Mouse (Mus musculus) CD4-positive, CD25-positive, alpha-beta regulatory T cell (primary cell): ENCODE measurements around the gene Olfr114. TPM values are rescaled to one million over a fixed set of nuclear protein-coding genes. Genes with fewer than 3 reads are reported as not detected.

Experiments
- polyA plus RNA-seq: library from polyadenylated mRNA; unstranded; fragments of 100-300 nt; shearing (Covaris generic); gene quantifications from one replicate; pipeline ENCODE4 v1.2.1, GENCODE M21; 2017

Olfr114 gene
- polyA plus RNA-seq = not detected

DNA sequence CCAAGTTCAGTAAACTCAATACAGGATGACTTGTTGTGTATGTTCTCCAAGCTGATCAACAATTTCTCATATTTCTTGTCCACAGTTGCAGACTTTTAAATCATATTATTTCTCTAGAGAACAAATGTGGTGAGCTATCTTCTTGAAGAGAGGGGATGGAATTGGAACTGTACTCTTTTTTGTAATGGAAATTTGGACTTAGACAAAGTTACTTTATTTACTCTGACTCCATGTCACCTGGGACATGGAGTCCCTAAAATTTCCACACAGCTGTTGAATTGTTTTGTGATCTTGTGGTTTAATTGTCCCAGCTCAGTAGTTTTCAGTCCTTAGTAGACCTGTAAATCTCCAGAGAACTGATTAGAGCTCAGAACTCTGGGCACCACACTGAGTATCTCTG, at the start of gene Olfr114:
Olfr114 (minus strand) TSS at position 101 of the 400 bp plus-strand sequence.

DNA sequence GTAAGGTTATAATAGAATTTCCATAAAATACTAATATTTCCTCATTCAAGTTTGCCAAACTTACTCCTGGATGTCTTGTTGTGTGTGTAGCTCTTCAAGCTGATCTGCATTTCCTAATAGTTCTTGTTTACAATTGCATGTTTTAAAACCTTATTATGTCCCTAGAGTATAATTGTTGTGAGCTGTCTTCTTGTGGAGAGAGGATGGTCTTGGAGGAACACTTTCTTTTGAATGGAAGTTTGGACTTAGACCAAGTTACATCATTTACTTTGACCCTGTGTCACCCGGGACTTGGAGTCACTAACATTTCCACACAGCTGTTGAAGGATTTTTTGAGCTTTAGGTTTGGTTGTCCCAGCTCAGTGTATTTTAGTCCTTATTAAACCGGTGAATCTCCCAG, 34.5 kb upstream of the Olfr114 start, which contains the start of the genes Olfr115 and Olfr116:
Olfr115 (minus strand) TSS at position 101 of the 400 bp plus-strand sequence.
Olfr116 (minus strand) TSS at position 191 of the 400 bp plus-strand sequence.

DNA sequence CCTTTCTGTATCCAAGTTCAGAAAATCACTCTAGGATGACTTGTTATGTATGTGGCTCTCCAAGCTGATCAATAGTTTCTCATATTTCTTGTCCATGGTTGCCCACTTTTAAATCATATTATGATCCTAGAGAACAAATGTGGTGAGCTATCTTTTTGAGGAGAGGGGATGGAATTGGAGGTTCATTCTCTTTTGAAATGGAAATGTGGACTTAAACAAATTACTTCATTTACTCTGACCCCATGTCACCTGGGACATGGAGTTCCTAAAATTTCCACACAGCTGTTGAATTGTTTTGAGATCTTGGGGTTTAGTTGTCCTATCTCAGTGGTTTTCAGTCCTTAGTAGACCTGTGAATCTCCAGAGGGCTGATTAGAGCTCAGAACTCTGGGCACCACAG, 15.0 kb downstream of the Olfr114 start, which contains the start of gene Olfr113:
Olfr113 (minus strand) TSS at position 101 of the 400 bp plus-strand sequence.

DNA sequence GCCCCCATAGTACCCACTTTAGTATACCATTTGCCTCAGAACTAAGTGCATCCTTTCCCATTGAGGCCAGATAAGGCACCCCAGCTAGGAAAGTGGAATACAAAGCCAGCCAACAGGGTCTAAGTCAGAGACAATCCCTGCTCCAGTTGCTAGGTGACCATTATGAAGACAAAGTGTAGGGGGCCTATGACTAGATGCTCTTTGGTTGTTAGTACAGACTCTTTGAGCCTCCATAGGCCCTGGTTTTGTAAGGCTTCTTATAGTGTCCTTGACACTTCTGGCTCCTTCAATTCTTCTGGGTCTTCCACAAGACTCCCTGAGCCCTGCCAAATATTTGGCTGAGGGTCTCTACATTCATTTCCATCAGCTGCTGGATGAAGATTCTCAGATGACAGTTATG, 23.2 kb downstream of the Olfr114 start, which contains the start of gene Olfr112:
Olfr112 (minus strand) TSS at position 101 of the 400 bp plus-strand sequence.

Other genes with a start within 250 kb of the Olfr114 start
- gene Olfr104-ps, start 233.2 kb downstream of the Olfr114 start, polyA plus RNA-seq = not detected
- gene Olfr105-ps, start 213.7 kb downstream of the Olfr114 start, polyA plus RNA-seq = not detected
- gene Olfr106-ps, start 202.3 kb downstream of the Olfr114 start, polyA plus RNA-seq = not detected
- 0.05 TPM for gene Olfr107, start 193.5 kb downstream of the Olfr114 start, polyA plus RNA-seq
- gene Olfr108, start 147.3 kb downstream of the Olfr114 start, polyA plus RNA-seq = not detected
- 0.11 TPM for gene Olfr109, start 133.8 kb downstream of the Olfr114 start, polyA plus RNA-seq
- 0.36 TPM for gene H2-M2, start 109.2 kb downstream of the Olfr114 start, polyA plus RNA-seq
- not detected for gene Olfr110, start 100.3 kb downstream of the Olfr114 start, polyA plus RNA-seq
- not detected for gene Olfr111, start 84.7 kb downstream of the Olfr114 start, polyA plus RNA-seq
- gene Olfr112, start 23.3 kb downstream of the Olfr114 start, polyA plus RNA-seq = not detected
- gene Olfr113, start 15.1 kb downstream of the Olfr114 start, polyA plus RNA-seq = not detected
- not detected for gene Olfr115, start 34.4 kb upstream of the Olfr114 start, polyA plus RNA-seq
- not detected for gene Olfr116, start 34.5 kb upstream of the Olfr114 start, polyA plus RNA-seq
- 0.07 TPM for gene Olfr117, start 71.0 kb upstream of the Olfr114 start, polyA plus RNA-seq
- 0.10 TPM for gene Olfr118, start 74.2 kb upstream of the Olfr114 start, polyA plus RNA-seq
- not detected for gene Olfr119, start 103.8 kb upstream of the Olfr114 start, polyA plus RNA-seq
- gene Olfr120, start 129.1 kb upstream of the Olfr114 start, polyA plus RNA-seq = not detected
- not detected for gene Olfr121, start 156.1 kb upstream of the Olfr114 start, polyA plus RNA-seq
- not detected for gene Olfr122, start 175.9 kb upstream of the Olfr114 start, polyA plus RNA-seq
- gene Olfr123, start 200.8 kb upstream of the Olfr114 start, polyA plus RNA-seq = not detected
- gene Olfr124, start 207.1 kb upstream of the Olfr114 start, polyA plus RNA-seq = not detected
- not detected for gene Olfr125, start 240.2 kb upstream of the Olfr114 start, polyA plus RNA-seq